Comparison of ENCODE assay signal across 1 mouse cellular context in the genomic region with DNA sequence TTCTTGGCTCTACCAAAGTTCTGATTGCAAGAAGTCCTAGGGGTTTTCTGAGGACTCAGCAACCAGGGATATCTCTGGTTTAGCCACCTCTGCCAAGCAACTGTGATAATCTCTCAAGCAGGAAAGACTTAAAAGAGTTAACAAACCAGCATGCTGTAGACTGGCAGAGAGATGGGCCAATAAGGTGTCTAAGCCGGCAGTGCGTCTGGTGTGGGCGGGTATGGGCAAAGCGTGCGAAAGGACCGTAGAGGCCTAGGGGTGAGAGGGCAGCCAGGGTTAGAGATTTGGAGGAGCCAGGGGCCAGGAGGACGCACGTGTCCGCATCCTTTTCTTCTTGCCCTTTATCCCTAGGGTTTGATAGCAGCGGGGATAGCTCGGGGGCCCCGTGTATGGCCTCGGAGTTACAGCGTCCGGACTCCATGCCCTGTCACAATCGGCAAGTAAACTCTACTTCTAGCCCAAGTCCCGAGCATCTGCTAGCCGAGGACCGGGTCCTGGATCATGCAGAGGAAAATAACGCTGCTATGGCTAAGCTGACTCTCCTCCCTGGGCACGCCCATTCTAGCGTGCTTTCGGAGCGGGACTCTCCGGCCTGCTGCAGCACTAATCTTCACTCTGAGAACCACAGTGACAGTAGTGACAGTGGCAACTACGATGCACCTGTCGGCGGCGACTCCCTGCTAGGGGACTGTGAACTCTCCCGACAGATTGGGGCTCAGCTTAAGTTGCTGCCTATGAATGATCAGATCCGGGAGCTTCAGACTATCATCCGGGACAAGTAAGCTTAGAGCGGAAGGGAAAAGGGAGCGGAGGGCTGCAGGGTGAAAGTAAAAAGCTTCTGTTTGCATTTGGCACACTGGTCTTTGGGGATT.
TF ChIP-seq lines count a peak whose summit lies in the region.

Gene Uprt (plus strand): TSS at position 247 of the 872 bp plus-strand sequence.

TF ChIP-seq in CH12.LX, 34 proteins besides CTCF, POLR2A, EP300 and RAD21:
- TF ChIP-seq TBP (conservative IDR thresholded peaks at IDR 0.05; ENCODE audit: low read depth, low read length) (peak; percentile 61; the same call in 1 of the 2 replicates), SMC3 (IDR thresholded peaks at IDR 0.05; ENCODE audit: low read depth, low read length) (no peak), CHD2 (IDR thresholded peaks at IDR 0.05; ENCODE audit: low read length) (peak; percentile 52; the same call in 1 of the 2 replicates), ZKSCAN1 (IDR thresholded peaks at IDR 0.05; ENCODE audit: borderline replicate concordance, low read depth, low read length) (no peak), MYC (IDR thresholded peaks at IDR 0.05; ENCODE audit: low read depth, low read length) (0 out of 2 replicates have a peak, but pooled peaks have one; percentile 48), ELF1 (IDR thresholded peaks at IDR 0.05; ENCODE audit: low read depth, low read length) (0 out of 2 replicates have a peak, but pooled peaks have one; percentile 8), JUN (IDR thresholded peaks at IDR 0.05; ENCODE audit: insufficient read depth, low read depth, low read length) (no peak), BHLHE40 (IDR thresholded peaks at IDR 0.05; ENCODE audit: low read depth, low read length) (peak; percentile 66), MAX (IDR thresholded peaks at IDR 0.05; ENCODE audit: low read length) (peak; percentile 77), TCF12 (IDR thresholded peaks at IDR 0.05; ENCODE audit: low read depth, low read length) (peak; percentile 15; the same call in 1 of the 2 replicates), IRF4 (IDR thresholded peaks at IDR 0.05; ENCODE audit: low read depth, low read length) (no peak), JUND (conservative IDR thresholded peaks at IDR 0.05; ENCODE audit: low read depth, low read length) (no peak), KAT2A (IDR thresholded peaks at IDR 0.05; ENCODE audit: insufficient replicate concordance, low read length) (no peak), NELFE (IDR thresholded peaks at IDR 0.05; ENCODE audit: low read depth, low read length) (peak; percentile 64), ZC3H11A (IDR thresholded peaks at IDR 0.05; ENCODE audit: low read depth, low read length) (no peak), SIN3A (IDR thresholded peaks at IDR 0.05; ENCODE audit: low read length) (peak; percentile 44; the same call in 1 of the 2 replicates), MXI1 (IDR thresholded peaks at IDR 0.05; ENCODE audit: low read depth, low read length) (peak; percentile 85), HCFC1 (IDR thresholded peaks at IDR 0.05; ENCODE audit: low read depth, low read length) (peak; percentile 35; the same call in 1 of the 2 replicates), MEF2A (IDR thresholded peaks at IDR 0.05; ENCODE audit: borderline replicate concordance, low read depth, low read length) (no peak)
